ENCODE assay signal across 8 mouse cellular contexts in the genomic region with DNA sequence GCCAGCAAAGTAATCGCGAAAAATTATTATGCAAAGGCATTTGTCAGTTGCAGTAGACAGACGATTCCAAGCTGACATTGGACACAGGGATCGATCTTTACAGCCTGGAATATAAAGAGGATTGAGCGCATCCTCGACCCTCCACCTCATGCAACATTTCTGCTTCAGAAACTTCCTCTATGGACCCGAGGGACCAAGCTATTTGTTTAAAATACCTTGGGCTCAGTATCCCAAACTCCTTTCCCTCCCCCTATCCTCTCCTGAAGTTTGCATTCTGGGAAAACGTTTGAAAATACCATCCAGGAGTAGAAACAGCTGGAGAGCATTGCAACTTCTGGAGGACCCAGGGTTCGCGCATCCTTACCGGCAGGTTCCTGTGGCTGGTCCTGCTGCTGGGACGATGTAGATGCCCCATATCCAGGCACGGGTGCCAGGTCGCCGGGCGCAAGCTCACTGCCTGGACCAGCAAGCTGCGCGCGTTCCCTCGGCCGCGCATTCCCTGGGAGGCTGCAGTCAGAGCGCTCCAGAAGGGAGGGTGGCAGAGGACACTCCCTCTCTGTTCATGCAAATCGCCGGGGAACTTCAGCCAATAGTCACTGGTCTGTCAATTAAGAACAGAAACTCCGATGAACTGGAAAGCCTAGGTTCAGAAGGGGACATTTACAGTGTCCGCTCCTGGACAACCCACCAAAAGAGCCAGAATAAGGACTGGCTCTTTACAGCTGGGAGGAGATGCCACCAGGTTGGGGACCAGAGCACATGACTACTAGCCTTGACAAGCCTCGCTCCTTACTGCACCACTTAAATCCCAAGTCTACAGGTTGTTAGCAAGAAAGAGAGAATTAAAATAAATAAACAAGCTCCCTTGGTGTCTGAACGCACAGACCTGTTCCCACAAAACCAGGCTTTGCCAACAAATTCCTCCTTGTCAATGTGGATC. TPM values are rescaled to one million over a fixed set of nuclear protein-coding genes. Genes with fewer than 3 reads are reported as not detected.
DNase-seq lines count a peak whose midpoint lies in the region; ATAC-seq and TF ChIP-seq lines count a peak whose summit lies in the region.

A gene (minus strand): TSS at position 902 of the 940 bp plus-strand sequence.

- H3K4me3 ChIP-seq in embryonic facial prominence, embryonic 13.5 days = peak within 1 kb of the TSS; percentile 56
- peak within 1 kb of the TSS; percentile 47 for H3K4me3 ChIP-seq in midbrain, embryonic 14.5 days (replicated peaks; ENCODE audit: low read depth, low read length)
- H3K4me3 ChIP-seq in thymus, adult 2 months (ENCODE audit: control insufficient read depth, insufficient read depth, low read length) = no peak within 1 kb of the TSS

- peak; percentile 72; the same call in 1 of the 2 replicates for ATAC-seq in embryonic facial prominence, embryonic 13.5 days (ENCODE audit: insufficient number of reproducible peaks, insufficient read depth, low FRiP score, low TSS enrichment, low read depth)
- ATAC-seq in midbrain, embryonic 14.5 days (ENCODE audit: low FRiP score, low TSS enrichment) = peak; percentile 76

- H3K27me3 ChIP-seq in embryonic facial prominence, embryonic 13.5 days = peaks cover 41% of the 10 kb centered on the region
- H3K27me3 ChIP-seq in midbrain, embryonic 14.5 days (ENCODE audit: control insufficient read depth, insufficient read depth, low read length) = no peaks in the 10 kb centered on the region
- H3K27me3 ChIP-seq in thymus, adult 2 months (ENCODE audit: control insufficient read depth, insufficient read depth, low read length) = no peaks in the 10 kb centered on the region

- peak within 1 kb of the TSS; percentile 55 for H3K9ac ChIP-seq in embryonic facial prominence, embryonic 13.5 days
- peak within 1 kb of the TSS; percentile 32 for H3K9ac ChIP-seq in midbrain, embryonic 14.5 days (replicated peaks; ENCODE audit: low read length)

- no peak for TF ChIP-seq CTCF in thymus, adult 2 months (IDR thresholded peaks at IDR 0.05; ENCODE audit: borderline replicate concordance, control insufficient read depth, extremely low read depth, insufficient read depth, low read length, poor library complexity)

- peak; percentile 9 for DNase-seq in ovary, adult 18-20 months (ENCODE audit: low spot score)
- DNase-seq in ovary, postnatal 14 days (ENCODE audit: low spot score) = no peak
- DNase-seq in heart, postnatal 10 days = peak; percentile 17 to 21
- peak; percentile 55 to 63 for DNase-seq in left cerebral cortex, postnatal 36 days (ENCODE audit: low spot score in 2 of 2)
- peak; percentile 74 for DNase-seq in midbrain, embryonic 14.5 days
- no peak for DNase-seq in thymus, postnatal 25 days
- no peak for DNase-seq in thymus, adult 2 months

- 2% methylated on average over 29 of the region's 29 CpGs for WGBS in embryonic facial prominence, embryonic 13.5 days
- WGBS in midbrain, embryonic 14.5 days = 1% methylated on average over 29 of the region's 29 CpGs
- 7% methylated on average over 29 of the region's 29 CpGs for WGBS in thymus, adult 2 months

- intact Hi-C loops in heart, postnatal 10 days (cut with DNase I) = loop anchor here (5.0 kb wide), 1 partner anchor 1008 kb away; no protein-coding TSS in a partner anchor
- intact Hi-C loops in left cerebral cortex, postnatal 36 days (cut with DNase I) = loop anchor here (5.0 kb wide), 1 partner anchor 512 kb away; no protein-coding TSS in a partner anchor

- no peak for TF ChIP-seq POLR2A in thymus, adult 2 months (IDR thresholded peaks at IDR 0.05; ENCODE audit: control insufficient read depth, extremely low read depth, insufficient read depth, low read length, poor library complexity)

- peaks cover 12% of the 10 kb centered on the region; the same call in 1 of the 2 replicates for H3K4me1 ChIP-seq in embryonic facial prominence, embryonic 13.5 days
- peaks cover 16% of the 10 kb centered on the region; the same call in 1 of the 2 replicates for H3K4me1 ChIP-seq in midbrain, embryonic 14.5 days (ENCODE audit: control insufficient read depth, insufficient read depth, low read length)
- H3K4me1 ChIP-seq in thymus, adult 2 months (replicated peaks; ENCODE audit: control insufficient read depth, insufficient read depth, low read length) = no peaks in the 10 kb centered on the region

- no peaks in the 10 kb centered on the region for H3K36me3 ChIP-seq in embryonic facial prominence, embryonic 13.5 days
- H3K36me3 ChIP-seq in midbrain, embryonic 14.5 days (ENCODE audit: control insufficient read depth, insufficient read depth, low read length) = no peaks in the 10 kb centered on the region
- H3K36me3 ChIP-seq in thymus, adult 2 months (ENCODE audit: control insufficient read depth, insufficient read depth, low read length) = no peaks in the 10 kb centered on the region

- H3K4me2 ChIP-seq in embryonic facial prominence, embryonic 13.5 days = peak within 1 kb of the TSS; percentile 90
- H3K4me2 ChIP-seq in midbrain, embryonic 14.5 days (ENCODE audit: low read length) = peak within 1 kb of the TSS; percentile 74

- no peak within 1 kb of the TSS for H3K27ac ChIP-seq in embryonic facial prominence, embryonic 13.5 days
- no peak within 1 kb of the TSS for H3K27ac ChIP-seq in midbrain, embryonic 14.5 days (replicated peaks; ENCODE audit: low read depth, low read length)
- no peak within 1 kb of the TSS for H3K27ac ChIP-seq in thymus, adult 2 months (ENCODE audit: control insufficient read depth, insufficient read depth, low read length)

- no peaks in the 10 kb centered on the region for H3K9me3 ChIP-seq in embryonic facial prominence, embryonic 13.5 days
- H3K9me3 ChIP-seq in midbrain, embryonic 14.5 days (ENCODE audit: control insufficient read depth, low read length) = no peaks in the 10 kb centered on the region

RNA-seq across cellular contexts. Expression of the gene that starts here (rescaled TPM):
- 3.2 and 6.0 TPM in 2 replicates for polyA plus RNA-seq in embryonic facial prominence, embryonic 13.5 days (2015; fragmentation: Nextera tagmentation; extraction: Ambion mirVana)
- total RNA-seq in heart, postnatal 10 days (2021) = 1 to 10 TPM in 1 of 2 experiments, under 1 TPM in 1; 0.74 to 1.5 TPM
- 10 to 100 TPM; 28.6 to 32.2 TPM for total RNA-seq in left cerebral cortex, postnatal 36 days (2021)
- 4.6 and 5.9 TPM in 2 replicates for polyA plus RNA-seq in midbrain, embryonic 14.5 days (2014; fragmentation: Nextera tagmentation; extraction: Ambion mirVana)
- 0.09 and 0.15 TPM in 2 replicates for polyA plus RNA-seq in thymus, adult 2 months (2012; rRNA removed)

Comparison
In these comparisons a context has a peak if more than half of its experiments do, and no peak if none do; other contexts are left out.
1. RNA of the gene that starts here (total RNA-seq): 28.6 to 32.2 TPM in left cerebral cortex, postnatal 36 days; 0.74 to 1.5 TPM in heart, postnatal 10 days; every median in the first group is over 10 times any median in the second.
2. DNase-seq: peak in ovary, adult 18-20 months (single experiment), heart, postnatal 10 days (2 of 2), left cerebral cortex, postnatal 36 days (2 of 2) and midbrain, embryonic 14.5 days (single experiment); none in ovary, postnatal 14 days (single experiment), thymus, postnatal 25 days (single experiment) and thymus, adult 2 months (single experiment).